Mouse (Mus musculus): ENCODE measurements around the gene Cxcl9.

- TF ChIP-seq POLR2A (IDR thresholded peaks at IDR 0.05; ENCODE audit: control insufficient read depth in 1 of 2, insufficient read depth in 1 of 2, low read depth in 1 of 2, low read length in 2 of 2, poor library complexity in 1 of 2), result no peak
- TF ChIP-seq GATA1 (IDR thresholded peaks at IDR 0.05; ENCODE audit: low read depth, low read length), result no peak
- TF ChIP-seq CTCF (IDR thresholded peaks at IDR 0.05 in 2 of 3, conservative IDR thresholded peaks at IDR 0.05 in 1 of 3; ENCODE audit: control insufficient read depth in 1 of 3, insufficient read depth in 1 of 3, low read depth in 2 of 3, low read length in 3 of 3, poor library complexity in 1 of 3, severe bottlenecking in 1 of 3), result no peak
- TF ChIP-seq MXI1 (IDR thresholded peaks at IDR 0.05; ENCODE audit: low read depth, low read length), result no peak
- TF ChIP-seq CHD2 (IDR thresholded peaks at IDR 0.05; ENCODE audit: low read length), result no peak
- no peak for TF ChIP-seq GABPA (IDR thresholded peaks at IDR 0.05; ENCODE audit: low read depth, low read length)
- TF ChIP-seq MAFK (IDR thresholded peaks at IDR 0.05; ENCODE audit: borderline replicate concordance, low read depth, low read length), result no peak
- TF ChIP-seq EP300 (IDR thresholded peaks at IDR 0.05; ENCODE audit: low read depth in 1 of 2, low read length in 2 of 2), result no peak
- TF ChIP-seq ZNF384 (IDR thresholded peaks at IDR 0.05; ENCODE audit: low read depth, low read length), result no peak
- no peak for TF ChIP-seq NRF1 (IDR thresholded peaks at IDR 0.05; ENCODE audit: insufficient read depth, low read depth, low read length, poor library complexity, severe bottlenecking)
- TF ChIP-seq SIN3A (IDR thresholded peaks at IDR 0.05; ENCODE audit: low read length), result no peak
These were observed 5.3 kb downstream of the Cxcl9 start for GRCm38 (mm10) chr5:92322612-92323011.

Measured in MEL (cell line).